In genomic region chr17:69076747-69077543, GRCm38 (mm10) we compare ENCODE assay signal across 9 mouse cellular contexts. TPM values are rescaled to one million over a fixed set of nuclear protein-coding genes. Genes with fewer than 3 reads are reported as not detected.
DNase-seq lines count a peak whose midpoint lies in the region; ATAC-seq and TF ChIP-seq lines count a peak whose summit lies in the region.
"Had no signal": no experiment of that assay in that cellular context is flagged by ENCODE, and none has a peak within 500 bp of the region (broad histone marks: within the 10 kb centered on the region; RNA-seq: fewer than 3 reads in every experiment).

No protein-coding gene starts in this region.

- H3K27me3 ChIP-seq in hindbrain, embryonic 13.5 days = peaks cover 59% of the 10 kb centered on the region
- peaks cover 49% of the 10 kb centered on the region for H3K27me3 ChIP-seq in neural tube, embryonic 13.5 days

- H3K9me3 ChIP-seq in hindbrain, embryonic 13.5 days = no peaks in the 10 kb centered on the region
- no peaks in the 10 kb centered on the region for H3K9me3 ChIP-seq in neural tube, embryonic 13.5 days

- TF ChIP-seq CTCF in layer of hippocampus, adult 2 months (conservative IDR thresholded peaks at IDR 0.05) = no peak

- no peak for DNase-seq in layer of hippocampus, adult 2 months (ENCODE audit: low spot score in 2 of 2)
- DNase-seq in layer of hippocampus, adult 9-10 months (ENCODE audit: low spot score) = no peak
- DNase-seq in cerebellum, postnatal 14 days = peak; percentile 56 to 61
- DNase-seq in left cerebral cortex, postnatal 4 days = peak; percentile 12
- DNase-seq in layer of hippocampus, adult 9-11 months = no peak

- 3% methylated on average over 25 of the region's 25 CpGs for WGBS in hindbrain, embryonic 13.5 days
- WGBS in neural tube, embryonic 13.5 days = 4% methylated on average over 25 of the region's 25 CpGs

- intact Hi-C loops in left cerebral cortex, postnatal 4 days (cut with DNase I) = no loop called here

- peaks cover 20% of the 10 kb centered on the region for H3K4me1 ChIP-seq in hindbrain, embryonic 13.5 days (replicated peaks)
- H3K4me1 ChIP-seq in neural tube, embryonic 13.5 days (replicated peaks) = peaks cover 28% of the 10 kb centered on the region

- H3K36me3 ChIP-seq in hindbrain, embryonic 13.5 days = no peaks in the 10 kb centered on the region
- no peaks in the 10 kb centered on the region for H3K36me3 ChIP-seq in neural tube, embryonic 13.5 days

- no peak overlapping the region; the same call in 1 of the 2 replicates for H3K27ac ChIP-seq in layer of hippocampus, adult 2 months
- no peak overlapping the region for H3K27ac ChIP-seq in hindbrain, embryonic 13.5 days
- 0 out of 2 replicates have a peak overlapping the region, but pooled peaks have one; percentile 6 for H3K27ac ChIP-seq in neural tube, embryonic 13.5 days (replicated peaks)

- peak overlapping the region; percentile 100 for H3K4me2 ChIP-seq in hindbrain, embryonic 13.5 days
- peak overlapping the region; percentile 100 for H3K4me2 ChIP-seq in neural tube, embryonic 13.5 days

- peak overlapping the region; percentile 76 for H3K9ac ChIP-seq in hindbrain, embryonic 13.5 days
- H3K9ac ChIP-seq in neural tube, embryonic 13.5 days = peak overlapping the region; percentile 73

- no peak for ATAC-seq in hindbrain, embryonic 13.5 days (ENCODE audit: low FRiP score)
- 0 out of 2 replicates have a peak, but pooled peaks have one; percentile 4 for ATAC-seq in neural tube, embryonic 13.5 days (ENCODE audit: low read depth)
- ATAC-seq in activated CD4-positive, CD25-positive, alpha-beta regulatory T cell, adult 4 months = no peak
- ATAC-seq: Patski had no signal

- H3K4me3 ChIP-seq in layer of hippocampus, adult 2 months = peak overlapping the region; percentile 73
- H3K4me3 ChIP-seq in hindbrain, embryonic 13.5 days = peak overlapping the region; percentile 70
- peak overlapping the region; percentile 66 for H3K4me3 ChIP-seq in neural tube, embryonic 13.5 days

RNA-seq across cellular contexts. Expression of gene Epb41l3, which starts 1.5 kb away (rescaled TPM):
- total RNA-seq in layer of hippocampus, adult 2 months (2021) = 100 to 1,000 TPM; 124 to 129 TPM
- 73.3 and 75.4 TPM in 2 replicates for polyA plus RNA-seq in hindbrain, embryonic 13.5 days (2015; fragmentation: Nextera tagmentation; extraction: Ambion mirVana)
- 10 to 100 TPM; 80.3 to 94.5 TPM for total RNA-seq in left cerebral cortex, postnatal 4 days (2021)
- polyA plus RNA-seq in neural tube, embryonic 13.5 days (2015; fragmentation: Nextera tagmentation; extraction: Ambion mirVana) = 121 and 122 TPM in 2 replicates
- under 1 TPM; 0.42 to 0.66 TPM for polyA plus RNA-seq in activated CD4-positive, CD25-positive, alpha-beta regulatory T cell, adult 4 months (2017; shearing (Covaris generic))

Comparison
In these comparisons a context has a peak if more than half of its experiments do, and no peak if none do; other contexts are left out.
1. DNase-seq: peak in cerebellum, postnatal 14 days (2 of 2) and left cerebral cortex, postnatal 4 days (single experiment); none in layer of hippocampus, adult 2 months (0 of 2), layer of hippocampus, adult 9-10 months (single experiment) and layer of hippocampus, adult 9-11 months (single experiment).
2. RNA of gene Epb41l3, which starts 1.5 kb away (polyA plus RNA-seq): 121 to 122 TPM in neural tube, embryonic 13.5 days and 73.3 to 75.4 TPM in hindbrain, embryonic 13.5 days; 0.42 to 0.66 TPM in activated CD4-positive, CD25-positive, alpha-beta regulatory T cell, adult 4 months; every median in the first group is over 10 times any median in the second.
3. Peak in every context shown above with its lines, with median percentiles within 50 percentile points of each other: H3K4me3 ChIP-seq.